Mouse (Mus musculus) spleen, adult 10 weeks (tissue): ENCODE measurements around the gene Rbm19. TPM values are rescaled to one million over a fixed set of nuclear protein-coding genes. Genes with fewer than 3 reads are reported as not detected.

Experiments used
- polyA plus RNA-seq: library from polyadenylated mRNA; stranded (reverse); fragments of 350-450 nt; fragmentation: Illumina TruSeq; extraction: RNeasy Lipid Tissue Mini Kit (QIAGEN cat#74804); gene quantifications from one replicate; pipeline ENCODE4 v1.2.3, GENCODE M21; 2015; ENCODE audit warnings: low replicate concordance; ENCODE audit not compliant: insufficient read depth

Gene Rbm19
- 8.1 TPM for polyA plus RNA-seq

GRCm38 (mm10) chr5:120116261-120117050 is at the start of gene Rbm19:
Rbm19 (plus strand) TSS chr5:120116465.

